Mouse (Mus musculus) monocyte, adult 5-6 weeks (primary cell): Measurements from ENCODE around the gene Map4k1. TPM values are rescaled to one million over a fixed set of nuclear protein-coding genes. Genes with fewer than 3 reads are reported as not detected.

Source experiments
- ATAC-seq: fragments of 153-309, 156-312 bp; replicated peaks from 2 replicates; pipeline ENCODE4 v1.8.0; 2017; ENCODE audit warnings: mild to moderate bottlenecking; ENCODE audit not compliant: low TSS enrichment, insufficient number of reproducible peaks, severe bottlenecking, poor library complexity, low FRiP score
- total RNA-seq: library from RNA; stranded (forward); fragments of 200-1000, 200-491, 200-594 nt; gene quantifications from 3 replicates; pipeline ENCODE4 v1.2.3, GENCODE M21; 2017

Map4k1 gene
- total RNA-seq: 31.9 to 70.2 TPM (median 54.1 TPM) in 3 replicates

DNA sequence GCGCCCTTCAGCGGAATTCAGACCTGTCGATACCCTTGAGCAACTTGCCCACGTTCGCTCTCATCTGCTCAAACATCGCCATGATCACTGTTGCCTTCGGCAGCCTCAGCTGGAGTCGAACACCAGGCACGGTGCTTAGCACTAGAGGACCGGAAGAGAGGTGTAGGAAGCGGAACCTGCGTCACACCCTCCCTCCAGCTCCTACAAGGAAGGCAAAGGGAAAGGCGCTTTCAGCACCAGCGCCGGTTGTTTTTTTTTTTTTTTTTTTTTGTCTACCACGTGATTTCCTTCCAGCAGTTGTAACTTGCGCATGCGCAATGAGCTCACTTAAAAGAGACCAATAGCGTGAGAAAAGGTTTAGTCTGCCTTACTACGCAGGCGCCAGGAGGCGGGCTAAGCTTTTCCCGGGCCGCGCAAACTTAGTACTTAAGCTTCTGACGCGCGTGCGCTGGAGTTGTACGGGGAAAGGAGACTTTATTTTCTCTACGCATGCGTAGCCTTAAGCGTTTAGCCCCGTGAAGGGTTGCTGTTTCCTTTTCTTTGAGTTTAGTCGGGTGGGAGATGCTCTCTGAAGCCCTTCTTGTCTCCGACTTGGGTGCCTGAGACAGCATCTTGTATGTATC lies at the start of gene Map4k1, which contains the start of gene Eif3k:
TSS of gene Map4k1 (plus strand) at position 400 of the 623 bp plus-strand sequence.
TSS of gene Eif3k (minus strand) at position 214 of the 623 bp plus-strand sequence.
- peak; percentile 83 for ATAC-seq

DNA sequence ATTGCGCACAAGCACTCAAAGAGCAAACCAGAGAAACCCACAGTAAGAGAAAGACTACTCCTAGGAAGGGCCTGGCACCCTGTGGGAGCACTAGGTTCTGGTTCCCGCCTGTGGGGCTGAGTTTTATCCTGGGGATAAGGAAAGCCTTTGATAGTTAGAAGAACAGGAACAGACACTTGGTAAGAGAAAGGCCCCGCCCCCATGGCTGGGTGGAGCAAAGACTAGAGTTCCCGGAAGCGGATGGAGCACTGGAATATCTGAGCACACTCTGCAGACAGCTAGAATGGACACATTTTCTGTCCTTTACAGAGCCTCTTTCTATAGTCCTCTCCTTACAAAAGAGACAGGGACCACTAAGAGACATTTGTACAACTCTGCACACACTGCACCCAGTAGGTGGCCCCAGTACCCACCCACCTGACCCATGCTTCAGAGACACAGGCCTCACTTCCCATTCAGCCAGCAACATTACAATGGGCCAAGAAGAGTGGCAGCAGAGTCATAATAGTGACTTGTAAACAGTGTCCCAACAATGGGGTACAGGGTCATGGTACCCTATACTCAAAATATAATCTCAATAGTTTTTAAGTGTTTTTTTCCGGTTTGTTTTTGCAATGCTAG lies 49.3 kb upstream of the Map4k1 start:
- ATAC-seq: 0 out of 2 replicates have a peak, but pooled peaks have one; percentile 20

DNA sequence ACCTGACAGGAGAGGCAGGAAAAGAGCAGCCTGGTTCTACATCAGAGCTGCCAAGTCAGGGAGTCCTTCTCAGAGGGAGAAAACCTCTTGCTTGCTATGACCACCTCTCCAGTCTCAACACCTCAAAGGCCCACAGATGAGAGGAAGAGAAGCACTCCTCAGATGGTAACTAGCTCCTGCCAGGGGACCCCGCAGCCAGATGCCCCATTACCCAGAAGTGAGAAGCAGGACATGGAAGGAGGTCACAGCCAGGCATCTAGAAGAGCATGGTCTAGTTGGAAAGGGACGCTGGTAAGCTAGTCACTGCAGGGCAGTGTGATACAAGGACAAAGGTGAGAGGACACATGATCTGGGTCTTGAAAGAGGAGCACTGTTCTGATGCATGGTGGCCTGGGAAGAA lies 48.0 kb upstream of the Map4k1 start:
- ATAC-seq: no peak

DNA sequence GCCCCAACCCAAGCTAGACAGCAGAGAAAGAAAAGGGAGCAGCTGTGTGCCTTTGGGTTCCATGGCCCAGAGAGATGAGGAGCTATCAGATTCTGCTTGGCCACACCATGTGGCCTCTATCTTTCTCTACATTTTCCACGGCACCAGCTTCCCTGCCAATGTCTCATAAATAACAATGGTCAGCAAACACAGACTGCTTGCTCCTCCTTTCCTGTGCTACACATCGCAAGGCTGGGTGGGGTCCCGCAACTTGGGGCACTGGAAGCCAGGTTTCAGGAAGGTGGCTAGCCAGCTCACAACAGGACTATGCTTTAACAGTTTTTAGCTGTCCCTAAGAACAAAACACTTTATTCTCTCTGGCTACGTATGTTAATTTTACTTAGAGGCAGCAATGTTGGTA lies 45.1 kb upstream of the Map4k1 start:
- no peak for ATAC-seq

DNA sequence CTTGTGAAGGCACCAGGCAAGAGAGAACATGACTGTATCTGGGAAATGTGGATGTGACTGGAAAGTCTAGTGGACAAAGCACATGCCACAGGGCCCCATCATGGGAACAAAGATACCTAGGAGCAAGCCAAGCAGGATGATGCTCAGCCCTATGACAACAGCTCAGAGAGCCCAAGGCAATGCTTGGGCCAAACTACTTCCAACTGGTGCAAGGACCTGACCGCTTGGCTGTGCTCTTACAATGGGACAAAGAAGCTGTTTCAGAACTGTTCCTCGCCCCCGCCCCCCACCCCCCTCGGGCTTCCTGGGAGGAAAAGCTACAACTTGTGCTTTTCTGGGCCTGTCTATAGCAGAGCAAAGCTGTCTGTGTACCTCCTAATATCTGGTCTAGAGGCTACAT lies 43.2 kb upstream of the Map4k1 start:
- no peak for ATAC-seq

DNA sequence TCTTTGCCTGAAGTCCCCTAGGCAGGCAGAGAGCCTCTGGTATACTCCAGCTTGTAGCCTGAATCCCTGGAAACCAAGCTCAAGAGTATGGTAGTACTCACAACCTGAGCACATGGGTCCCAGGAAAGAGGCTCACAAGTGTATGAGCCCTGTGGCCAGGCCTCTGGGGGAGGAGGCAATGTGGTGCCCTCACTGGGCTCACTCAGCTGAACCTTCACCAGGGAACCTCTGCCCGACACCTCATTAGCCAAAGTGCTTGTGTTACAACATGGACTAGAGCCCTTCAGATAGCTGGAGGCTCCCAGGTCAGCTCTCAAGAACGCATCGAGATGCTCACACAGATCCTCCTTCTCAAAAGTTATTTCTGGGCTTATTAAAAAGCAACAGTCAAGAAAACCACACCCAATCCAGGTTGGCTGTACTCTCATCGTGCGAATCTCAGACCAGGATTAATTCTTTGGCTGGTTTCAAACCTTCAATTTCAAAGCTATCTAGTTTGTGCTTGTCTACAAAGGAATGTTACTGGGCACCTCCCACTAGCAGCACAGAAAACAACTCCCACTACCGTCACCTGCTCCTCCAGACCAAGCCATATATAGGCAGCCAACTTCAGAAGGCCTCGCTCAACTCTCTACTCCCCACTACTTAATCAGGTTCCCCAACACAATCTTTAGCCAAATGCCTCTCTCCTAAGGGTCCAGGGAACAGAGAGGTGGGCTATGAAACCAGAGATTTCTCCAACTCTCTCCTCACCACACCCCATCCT lies 42.2 kb upstream of the Map4k1 start:
- no peak for ATAC-seq

DNA sequence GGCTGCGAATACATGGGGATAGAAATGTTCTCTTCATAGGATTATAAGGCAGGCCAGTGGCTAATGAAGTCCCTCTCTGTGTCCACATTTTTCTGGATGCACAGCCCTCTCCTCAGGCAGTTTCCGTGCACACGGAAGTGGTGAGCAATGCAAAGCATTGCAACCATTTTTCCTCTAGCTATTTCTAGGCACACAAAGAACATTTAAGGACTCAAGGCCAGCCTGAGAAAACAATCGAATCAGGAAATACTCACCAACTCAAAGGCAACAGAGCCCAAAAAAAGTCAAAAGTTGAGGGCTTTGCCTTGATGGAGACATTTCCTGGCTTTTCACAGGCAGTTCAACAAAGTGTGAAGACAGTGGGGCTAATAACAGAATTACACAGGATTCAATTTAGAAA lies 40.7 kb upstream of the Map4k1 start:
- no peak for ATAC-seq

DNA sequence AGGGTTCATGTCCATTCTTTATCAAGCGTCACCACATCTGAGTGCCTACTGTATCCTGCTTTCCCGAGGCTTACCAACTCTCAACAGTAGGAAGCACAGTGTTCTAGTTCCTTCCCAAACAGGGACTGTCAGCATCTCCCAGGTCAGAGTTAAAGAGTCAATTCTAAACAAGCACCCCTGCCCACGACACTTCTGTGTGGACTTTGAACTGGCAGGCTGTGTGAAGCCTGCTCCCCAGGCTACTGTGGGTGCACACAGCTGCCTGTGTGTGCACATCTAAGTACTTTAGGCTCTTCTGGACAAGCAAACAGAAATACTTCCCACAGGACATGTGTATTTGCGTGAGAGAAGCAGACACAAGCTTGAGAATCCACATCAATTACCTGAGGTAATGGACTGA lies 40.3 kb upstream of the Map4k1 start:
- ATAC-seq: no peak

DNA sequence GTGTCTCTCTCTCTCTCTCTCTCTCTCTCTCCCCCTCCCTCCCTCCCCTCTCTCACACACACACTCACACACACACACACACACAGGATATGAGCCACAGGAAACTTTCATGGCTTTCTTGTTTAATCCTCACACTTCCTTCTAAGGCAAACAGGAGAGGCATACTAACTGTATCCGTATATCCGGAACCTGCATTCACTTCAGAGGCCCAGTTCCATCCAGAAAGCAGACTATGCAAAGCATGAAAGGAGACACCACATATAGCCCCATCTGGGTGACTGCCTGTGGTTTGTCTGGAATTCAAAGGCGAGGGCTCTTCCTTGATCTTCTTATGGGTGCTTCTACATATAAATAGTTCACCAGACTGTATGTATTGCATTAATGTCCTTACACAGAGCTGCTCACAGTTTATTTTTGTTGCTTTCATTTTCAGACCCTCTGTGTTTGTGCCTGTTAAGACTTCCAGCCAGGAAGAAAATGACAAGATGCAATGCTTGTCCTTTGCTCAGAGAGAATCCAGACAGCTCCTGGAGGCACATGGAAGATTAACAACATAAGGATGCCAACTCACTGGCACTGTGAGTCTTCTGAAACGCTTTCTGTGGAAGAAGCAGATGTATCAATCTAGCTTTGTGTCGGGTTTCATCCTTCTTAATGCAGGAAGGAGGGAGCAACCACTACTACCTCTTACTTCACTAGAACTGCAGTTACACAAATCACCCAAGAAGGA lies 38.2 kb upstream of the Map4k1 start:
- ATAC-seq: no peak

DNA sequence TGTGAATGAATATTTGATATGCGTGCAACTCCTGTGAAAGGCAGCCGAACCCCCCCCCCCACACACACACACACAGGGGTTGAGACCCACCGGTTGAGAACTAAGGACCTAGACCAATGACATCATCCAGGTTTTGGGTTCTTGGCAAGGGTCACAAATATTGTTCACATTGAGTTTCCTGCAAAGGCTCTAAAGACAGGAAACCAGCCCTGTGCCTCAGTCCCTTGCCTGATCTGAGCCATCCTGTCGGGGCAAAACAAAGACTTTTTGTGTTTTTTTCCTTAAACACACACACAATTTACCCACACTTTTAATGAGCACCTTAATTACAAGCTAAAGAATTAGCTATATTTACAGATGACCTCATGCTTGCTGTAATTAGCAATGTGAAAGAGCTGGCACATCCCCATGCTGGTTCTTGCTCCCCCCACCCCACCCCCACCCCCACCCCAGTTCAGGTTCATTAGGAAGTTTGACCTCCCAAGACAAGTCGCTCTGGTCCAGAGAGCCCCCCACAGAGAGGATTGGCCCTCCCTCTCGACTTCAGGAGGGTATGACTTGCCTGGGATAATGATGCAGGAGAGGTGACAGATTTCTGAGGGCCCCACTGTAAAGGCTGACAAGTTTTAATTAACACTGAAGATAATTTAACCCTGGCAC lies 37.0 kb upstream of the Map4k1 start:
- no peak for ATAC-seq

DNA sequence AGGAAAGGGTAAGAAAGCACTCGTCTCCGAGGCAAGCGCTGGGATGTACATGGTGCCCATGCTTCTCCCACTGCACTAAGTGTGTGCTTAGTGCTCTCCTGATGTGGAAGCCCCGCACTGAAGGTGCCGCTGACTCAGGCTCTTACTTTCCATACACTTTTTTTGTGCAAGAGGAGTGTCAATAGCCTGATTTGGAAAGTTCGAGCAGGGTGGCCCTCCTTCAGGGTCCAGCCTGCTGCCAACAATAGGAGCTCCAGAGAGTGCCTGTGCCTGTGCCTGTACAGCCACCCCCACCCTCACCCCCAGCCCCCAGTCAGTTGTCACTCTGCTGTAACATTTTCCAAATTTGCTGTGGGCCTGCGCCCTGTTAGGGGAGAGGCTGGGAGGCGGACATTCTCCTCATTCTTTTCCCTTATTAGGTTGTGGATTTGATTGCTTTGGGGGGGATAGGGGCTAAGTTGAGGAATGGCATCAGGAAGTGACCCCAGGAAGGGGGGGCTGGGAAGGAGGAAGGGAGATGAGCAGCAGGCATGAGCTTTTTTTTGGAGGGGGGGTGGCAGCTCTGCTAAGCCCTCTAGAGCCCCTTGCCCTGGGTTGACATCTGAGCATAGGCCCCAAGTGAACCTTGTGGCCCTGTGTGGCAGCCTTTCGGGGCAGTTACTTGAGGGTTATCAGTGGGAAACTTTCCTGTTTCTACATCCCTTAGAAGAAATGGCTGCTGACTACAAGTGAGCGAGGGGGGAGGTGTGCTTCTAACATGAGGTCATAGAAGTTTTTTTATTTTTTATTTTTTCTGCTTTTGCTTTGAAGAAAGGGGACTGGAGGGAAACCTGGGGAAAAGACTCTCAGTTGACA lies 36.2 kb upstream of the Map4k1 start:
- no peak for ATAC-seq

DNA sequence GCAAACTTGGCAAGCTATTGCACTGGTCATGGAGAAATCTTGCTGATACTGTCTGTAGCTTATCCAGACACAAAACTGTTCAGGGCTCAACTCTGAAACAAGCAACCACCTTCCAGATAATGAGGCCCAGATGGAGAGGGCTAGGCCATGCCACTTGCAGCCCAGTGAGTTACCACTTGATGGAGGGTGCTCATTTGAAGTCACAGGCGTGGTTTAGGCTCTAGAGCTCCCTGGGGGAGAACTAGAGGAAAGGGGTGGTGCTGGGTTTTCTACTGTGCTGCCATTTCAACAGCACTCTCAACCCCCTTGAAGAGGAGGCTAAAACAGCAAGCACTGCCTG lies 35.6 kb upstream of the Map4k1 start:
- ATAC-seq: no peak

DNA sequence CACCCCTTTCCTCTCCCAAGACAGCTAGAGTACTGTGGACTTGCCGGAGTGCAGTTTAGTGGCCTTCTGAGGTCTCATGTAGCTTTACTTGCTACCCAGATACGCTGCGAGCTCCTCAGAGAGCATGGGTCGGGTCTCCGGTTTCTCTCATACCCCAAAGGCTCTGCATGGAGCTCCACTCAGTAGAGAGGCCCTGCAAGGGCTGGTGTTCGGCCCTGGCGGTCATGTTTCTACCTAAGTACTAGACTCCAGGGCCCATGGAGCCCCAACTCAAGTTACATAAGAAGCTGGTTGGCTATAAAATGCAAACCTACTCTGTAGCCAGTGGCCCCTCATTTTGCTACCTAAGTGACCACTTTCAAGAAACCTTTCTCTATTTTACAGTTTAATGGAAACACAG lies 33.1 kb upstream of the Map4k1 start:
- ATAC-seq: no peak

DNA sequence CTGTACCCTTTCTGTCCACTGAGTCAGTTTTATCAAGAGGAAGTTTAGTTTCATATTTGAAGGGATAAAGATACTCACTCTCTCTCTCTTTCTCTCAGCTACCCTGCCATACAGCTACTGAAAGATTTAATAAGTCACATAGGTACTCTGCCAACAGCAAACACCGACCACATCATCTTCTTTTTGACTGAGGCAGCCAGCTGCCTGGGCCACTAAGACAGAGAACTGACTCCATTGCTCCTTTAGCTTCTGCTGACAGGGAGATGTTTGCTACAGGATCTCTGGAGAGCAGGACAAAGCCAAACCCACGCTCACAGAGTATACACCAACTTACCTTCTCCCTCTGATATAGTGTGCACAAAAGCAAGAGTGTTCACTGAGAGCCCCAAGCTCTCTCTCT lies 32.6 kb upstream of the Map4k1 start:
- no peak for ATAC-seq

DNA sequence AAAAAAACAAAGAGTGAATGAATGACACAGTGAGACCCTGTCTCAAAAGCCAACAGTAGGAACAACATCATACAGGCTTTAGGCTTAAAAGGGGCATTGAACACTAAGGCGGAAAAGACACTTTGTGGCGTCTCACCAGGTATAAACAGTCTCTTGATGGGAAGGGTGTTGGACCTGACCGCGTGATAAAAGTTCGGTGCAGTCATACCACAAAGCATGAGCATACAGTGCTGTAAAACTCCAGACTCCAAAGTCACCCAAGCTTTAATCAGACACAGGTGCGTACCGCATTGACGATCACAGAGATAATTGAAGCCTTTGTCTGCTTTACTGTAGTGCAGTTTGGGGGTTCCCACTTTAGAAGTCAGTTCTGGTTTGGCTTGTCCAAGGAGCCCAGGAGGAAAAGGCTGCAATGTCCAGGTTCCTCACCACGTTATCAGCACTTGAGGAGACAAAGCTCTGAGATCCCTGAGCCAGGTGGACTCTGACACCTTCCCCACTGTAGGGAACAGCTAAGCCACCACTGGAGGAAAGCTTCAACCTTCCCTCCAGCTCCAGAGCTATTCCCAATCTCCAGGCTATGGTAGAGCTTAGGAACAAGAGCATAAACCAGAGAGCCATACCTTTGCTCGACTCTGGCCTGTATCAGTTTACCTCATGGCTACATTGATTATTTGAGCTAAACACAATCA lies 31.4 kb upstream of the Map4k1 start:
- no peak for ATAC-seq

DNA sequence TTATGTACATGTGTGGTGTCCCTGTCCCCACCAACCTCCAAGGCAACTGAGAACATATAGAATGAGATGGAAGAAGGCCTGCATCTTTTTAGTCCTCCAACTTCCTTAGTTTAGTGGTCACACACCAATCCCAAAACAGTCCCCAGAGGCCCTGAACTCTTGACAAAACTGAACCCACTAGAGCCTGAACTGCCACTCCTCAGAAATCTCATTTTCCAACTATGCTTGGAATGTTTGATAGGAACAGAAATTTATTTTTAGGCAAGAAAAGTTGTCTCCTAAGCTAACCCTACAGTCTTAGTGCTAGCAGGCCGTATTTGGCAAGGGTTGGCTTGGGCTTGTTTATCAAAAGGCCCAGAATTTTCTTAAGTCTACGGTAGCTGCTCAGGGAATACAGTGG lies 30.1 kb upstream of the Map4k1 start:
- no peak for ATAC-seq

DNA sequence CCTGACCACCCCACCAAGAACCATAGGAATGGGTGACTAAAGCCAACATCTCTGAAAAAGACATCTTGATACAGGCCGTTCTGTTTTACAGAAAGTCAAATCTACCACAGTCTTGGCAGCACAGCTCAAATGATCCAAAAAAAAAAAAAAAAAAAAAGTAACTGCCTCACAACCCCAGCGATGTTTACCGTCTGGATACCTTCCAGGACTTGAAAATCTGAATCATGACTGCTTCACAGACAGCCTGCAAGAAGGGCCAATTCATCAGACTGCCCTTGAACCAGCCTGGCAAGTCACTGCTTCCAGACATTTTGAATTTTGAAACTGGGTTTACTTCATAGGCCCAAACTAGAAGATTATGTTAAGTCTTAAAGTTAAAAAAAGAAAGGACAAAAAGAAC lies 29.1 kb upstream of the Map4k1 start:
- ATAC-seq: no peak
